Mouse (Mus musculus) cerebellum, postnatal 36 days (tissue): ENCODE measurements around the gene D630036H23Rik.
"Not testable (repeated sequence)": the region's sequence is repeated elsewhere in the genome, so short reads cannot be mapped to it uniquely, and the experiment has no call there.

Experiments
- DNase-seq, 2 experiments: peaks; one replicate each; pipeline ENCODE4 v3.0.0; 2021 to 2022; ENCODE audit warnings: mixed read lengths in 2 of 2

D630036H23Rik gene

DNA sequence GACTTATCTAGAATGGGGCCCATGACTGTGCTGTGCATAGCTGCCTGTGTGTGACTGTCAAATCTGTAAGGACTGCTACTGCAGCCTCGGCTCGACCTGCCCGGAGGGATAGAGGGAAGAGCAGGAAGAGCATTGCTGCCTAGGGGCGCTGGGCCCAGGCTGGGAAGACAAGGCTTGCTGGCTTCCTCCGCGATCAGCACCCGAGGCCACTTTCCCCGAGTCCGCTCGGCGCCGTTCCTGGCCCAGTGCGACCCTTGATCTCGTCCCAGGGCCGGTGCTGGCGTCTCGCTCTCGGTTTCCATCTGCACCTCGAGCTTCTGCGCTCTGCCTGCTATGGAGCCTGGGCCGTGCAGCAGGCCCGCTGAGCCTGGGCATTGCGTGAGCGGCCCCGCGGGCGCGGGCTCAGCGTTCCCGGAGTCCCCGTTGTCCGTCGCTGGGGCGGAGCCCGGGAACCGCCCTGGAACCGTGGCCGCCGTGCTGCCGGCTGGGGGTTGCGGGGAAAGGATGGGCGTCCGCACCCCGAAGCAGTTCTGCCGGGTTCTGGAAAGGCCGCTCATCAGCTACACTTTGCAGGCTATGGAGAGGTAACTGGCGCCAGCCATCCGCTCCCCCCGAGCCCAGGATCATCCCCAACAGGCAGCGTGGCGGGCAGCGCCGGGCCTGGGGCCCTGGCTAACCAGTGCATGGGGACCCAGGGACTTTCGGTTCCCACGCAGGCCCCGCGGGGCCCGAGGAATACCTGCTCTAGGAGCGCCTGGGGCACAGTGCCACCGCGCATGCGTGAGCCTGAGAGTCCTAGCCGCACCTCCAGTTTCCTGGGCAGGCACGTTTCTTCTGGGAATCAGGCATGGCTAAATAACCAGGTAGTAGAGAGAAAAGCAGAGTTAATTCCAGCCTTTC is at the start of gene D630036H23Rik, which contains the start of gene Ispd:
D630036H23Rik (minus strand) TSS at position 741 of the 900 bp plus-strand sequence.
Ispd (plus strand) TSS at position 10 of the 900 bp plus-strand sequence.
- DNase-seq = peak; percentile 93 to 94

DNA sequence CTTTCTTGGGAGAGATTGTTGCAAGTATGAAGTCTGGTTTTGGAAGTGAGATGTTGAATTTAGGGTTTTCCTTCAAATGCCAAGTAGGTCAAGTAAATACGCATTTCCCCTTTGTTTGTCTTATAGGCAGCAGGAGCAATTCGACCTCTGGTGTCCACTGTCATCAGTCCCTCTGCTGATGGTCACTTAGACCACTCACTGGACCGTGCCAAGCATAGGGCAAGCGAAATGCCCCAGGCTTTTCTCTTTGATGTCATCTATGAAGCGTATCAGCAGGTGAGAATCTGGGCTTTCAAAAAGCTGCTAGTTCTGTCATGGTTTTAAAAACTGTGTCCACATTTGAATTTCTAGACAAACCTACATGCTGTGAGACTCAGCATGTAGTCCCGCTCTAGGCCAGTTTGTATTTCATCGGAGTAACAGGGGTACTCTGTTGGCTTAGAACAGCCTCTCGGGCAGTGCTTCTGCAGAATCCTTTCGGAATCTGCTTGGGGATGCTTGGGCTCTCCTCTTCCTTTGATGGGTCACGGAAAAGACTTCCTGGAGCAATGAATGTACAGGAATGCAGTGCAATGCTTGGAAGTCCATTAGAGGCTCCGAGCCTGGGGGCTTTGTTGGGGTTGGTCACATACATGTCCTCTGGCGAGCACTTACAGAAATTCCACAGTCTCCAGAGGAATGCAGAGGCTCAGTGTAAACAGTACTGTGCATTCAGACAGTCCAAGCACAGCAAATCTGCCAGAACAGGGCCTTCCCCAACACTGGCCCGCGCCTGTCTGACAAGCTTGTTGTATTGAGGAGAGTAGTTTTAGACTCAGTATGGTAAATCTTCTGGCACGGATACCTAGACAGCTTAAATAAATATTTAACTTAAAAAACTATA is 44.4 kb upstream of the D630036H23Rik start:
- no peak for DNase-seq

DNA sequence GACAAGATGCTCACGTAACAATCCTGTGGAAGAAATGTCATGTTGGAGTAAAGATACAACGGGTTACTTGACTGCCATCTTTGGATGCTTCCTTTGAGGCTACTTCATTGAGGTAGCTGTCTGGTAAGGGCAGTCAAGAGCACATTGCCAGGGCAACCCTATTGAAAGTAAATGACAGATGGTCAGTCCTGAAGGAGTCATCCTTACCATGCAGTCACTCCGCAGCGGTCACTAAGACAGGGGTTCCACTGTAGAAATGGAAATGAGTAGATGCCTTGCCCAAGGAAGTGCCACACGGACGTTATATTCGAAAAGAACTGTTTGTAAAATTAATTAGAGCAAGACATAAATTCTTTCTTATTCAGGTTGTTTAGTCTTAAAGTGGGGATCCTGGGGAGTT is 43.3 kb upstream of the D630036H23Rik start:
- DNase-seq = no peak

DNA sequence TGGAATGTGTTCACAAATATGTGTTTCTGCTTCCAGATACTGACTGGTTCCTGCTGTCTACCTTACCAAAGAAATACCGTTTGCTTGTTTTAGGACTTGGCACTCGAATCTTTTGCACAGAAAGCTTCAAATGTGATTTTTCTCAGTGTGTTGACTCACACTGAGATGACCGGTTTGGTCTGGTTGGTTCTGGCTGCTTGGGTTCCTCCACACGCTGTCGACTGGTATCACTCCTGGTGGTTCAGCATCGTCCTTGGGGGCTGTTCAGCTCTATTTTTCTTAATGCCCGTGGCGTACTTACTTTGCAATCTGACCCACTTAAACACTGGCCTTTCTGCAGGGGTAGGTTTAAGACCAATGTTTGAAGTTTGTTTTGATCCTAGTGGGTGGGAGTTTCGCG is 41.7 kb upstream of the D630036H23Rik start:
- DNase-seq = no peak

DNA sequence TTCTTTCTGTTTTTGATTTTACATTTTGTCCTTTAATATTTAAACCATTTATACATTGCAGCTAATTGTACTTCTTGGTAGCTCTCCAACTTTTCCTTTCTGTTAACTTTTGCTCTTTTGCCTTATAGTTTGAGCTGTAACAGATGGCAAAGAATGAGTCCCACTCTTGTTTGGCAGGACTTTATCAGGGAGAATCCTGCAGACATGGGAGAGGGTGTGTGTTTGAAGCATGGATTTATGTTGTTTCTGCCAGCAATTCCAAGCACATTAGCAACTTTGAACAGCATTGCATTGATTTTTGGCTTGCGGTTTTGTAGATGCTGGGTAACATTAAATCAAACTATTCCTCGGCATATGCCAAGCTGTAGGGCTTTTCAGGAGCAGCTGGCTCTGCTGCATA is 13.1 kb upstream of the D630036H23Rik start:
- DNase-seq = no peak

DNA sequence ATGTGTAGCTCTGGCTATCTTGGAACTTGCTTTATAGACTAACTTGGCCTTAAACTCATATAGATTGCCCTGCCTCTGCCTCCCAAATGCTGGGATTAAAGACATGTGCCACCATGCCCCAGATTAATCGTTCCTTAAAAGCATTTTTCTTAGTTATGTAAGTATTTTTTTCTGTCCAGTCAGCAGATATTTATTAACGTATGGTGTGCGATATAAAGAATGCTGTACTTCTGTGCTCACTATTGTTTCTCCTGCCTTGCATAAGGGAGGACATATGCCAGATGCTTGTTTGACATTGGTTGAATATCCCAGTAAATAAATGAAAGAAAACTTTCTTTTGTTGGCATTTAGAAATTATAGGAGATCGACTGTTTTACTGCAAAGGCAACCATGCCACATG is 5.0 kb upstream of the D630036H23Rik start:
- no peak for DNase-seq

DNA sequence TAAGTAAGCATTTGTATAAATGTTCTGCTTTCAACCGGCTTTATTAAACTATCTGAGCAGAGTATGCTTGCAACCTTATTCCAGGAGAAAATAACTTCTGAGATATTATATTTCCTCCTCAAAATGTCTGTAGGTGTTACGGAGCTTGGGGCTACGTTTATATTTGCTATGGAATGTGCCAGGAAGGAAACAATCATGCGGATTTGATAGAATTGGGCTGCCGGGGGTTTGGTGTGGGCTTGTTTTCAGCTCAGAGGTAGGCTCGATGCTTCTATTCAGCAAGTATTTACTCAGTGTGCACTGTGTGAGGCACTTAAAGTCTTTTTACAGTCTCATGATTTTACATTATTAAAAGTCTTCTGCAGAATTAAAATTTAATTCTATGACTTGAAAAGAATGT is 3.4 kb upstream of the D630036H23Rik start:
- DNase-seq = no peak

DNA sequence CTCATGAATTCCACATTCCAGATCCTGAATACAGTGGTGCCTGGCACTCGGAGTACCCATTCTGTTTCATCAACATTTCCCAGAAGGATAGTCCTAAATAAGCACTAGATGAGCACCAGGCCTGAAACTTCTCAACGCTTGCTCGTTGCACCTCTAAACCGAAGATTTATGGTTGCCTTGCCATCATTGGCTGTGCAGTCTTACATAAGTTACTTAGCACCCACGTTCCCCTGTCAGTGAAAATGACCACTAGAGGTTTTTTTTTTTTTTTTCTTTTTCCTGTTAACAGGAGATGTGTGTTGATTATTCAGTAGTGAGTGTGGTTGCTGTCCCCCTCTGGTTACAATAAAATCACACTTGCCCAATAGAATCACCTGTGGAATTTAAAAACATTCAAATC is 1.2 kb downstream of the D630036H23Rik start:
- peak in 1 of 2 experiments; percentile 19 for DNase-seq

DNA sequence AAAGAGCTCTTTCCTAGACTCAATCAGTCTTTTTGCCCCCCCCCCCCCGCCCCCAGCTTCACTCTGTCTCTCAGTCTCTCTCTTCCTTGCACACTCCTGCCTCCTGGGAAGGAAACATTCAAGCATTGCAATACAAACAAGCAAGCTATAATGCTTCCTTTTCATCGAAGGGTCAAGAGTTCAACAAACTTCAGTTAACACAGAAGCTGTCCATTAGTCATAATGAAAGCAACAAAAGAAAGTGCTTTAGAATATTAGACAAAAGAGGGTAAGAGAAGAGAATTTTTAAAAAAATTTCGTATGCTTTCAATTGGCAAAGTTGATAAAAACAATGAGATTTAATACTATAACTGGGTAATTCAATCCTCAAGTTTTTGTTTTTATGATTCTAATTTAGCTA is 1.7 kb downstream of the D630036H23Rik start:
- DNase-seq = no peak

DNA sequence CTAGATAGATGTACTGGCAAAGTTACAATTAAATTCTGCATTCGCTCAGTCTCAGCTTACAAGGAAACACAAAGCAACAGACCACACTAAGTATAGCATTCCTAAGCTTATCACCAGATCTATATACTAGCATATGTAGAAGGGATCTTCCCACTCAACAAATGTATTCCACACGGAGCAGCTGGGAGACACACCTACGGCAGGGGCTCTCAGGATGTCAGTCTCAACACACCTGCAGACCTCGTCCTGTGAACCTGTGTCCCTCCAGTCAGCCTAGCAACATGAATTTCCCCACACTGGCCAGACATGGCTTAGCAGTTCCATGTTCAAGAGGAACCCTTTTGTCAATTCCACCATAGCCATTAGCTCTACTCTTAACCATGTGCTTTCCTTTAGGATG is 5.6 kb downstream of the D630036H23Rik start:
- DNase-seq = not testable (repeated sequence)

DNA sequence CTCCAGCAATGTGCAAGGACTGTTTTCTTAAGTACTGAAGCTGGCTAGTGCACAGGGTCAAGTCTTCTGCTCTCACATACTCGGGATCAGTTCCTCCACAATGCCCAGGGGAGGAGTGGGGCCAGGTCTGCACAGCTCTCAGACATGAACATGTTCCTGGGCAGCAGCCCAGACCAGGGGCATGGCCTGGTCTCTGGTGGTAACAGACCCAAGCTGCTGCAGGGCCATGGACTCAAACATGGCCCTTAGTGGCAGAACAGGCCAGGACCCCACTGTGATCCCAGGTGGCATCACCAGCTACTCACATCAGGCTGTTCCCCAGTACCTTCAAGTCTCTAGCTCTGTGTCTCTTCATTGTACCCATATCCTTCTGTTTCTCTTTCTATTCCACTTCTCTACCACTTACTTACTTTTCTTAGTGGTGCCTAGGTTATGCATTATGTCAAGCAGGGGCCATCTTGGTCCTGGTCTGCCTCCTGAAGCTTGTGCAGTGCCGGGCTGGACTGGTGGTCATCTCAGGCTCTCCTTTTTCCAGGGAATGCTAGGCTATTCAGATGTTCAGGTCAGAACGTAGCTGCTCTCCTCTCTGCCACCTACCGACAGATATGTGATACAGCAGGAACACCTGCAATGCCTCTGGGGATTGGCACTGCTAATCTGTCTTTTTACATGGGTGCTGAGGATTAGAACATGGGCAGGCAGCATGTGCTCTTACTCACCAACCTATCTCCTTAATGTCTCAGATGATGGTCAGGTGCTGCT is 8.6 kb downstream of the D630036H23Rik start:
- no peak for DNase-seq

DNA sequence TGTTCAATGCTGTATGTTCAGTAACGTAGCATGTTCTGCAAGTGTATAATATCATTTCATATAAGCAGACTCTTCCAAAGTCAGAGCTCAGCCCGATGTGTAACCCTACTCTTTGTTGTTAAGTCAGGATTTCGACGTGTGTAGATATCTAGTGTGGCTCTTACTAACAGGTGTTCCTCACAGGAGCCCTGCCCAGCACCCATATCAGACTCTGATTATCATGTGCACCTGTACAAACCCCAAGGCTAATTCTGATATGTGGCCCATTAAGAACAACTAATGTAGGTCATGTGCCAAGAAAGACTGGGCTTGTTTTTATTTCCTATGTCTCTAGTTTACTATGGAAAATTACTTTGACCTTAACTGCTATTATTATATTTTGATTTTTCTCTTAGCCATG is 18.0 kb downstream of the D630036H23Rik start:
- no peak for DNase-seq

DNA sequence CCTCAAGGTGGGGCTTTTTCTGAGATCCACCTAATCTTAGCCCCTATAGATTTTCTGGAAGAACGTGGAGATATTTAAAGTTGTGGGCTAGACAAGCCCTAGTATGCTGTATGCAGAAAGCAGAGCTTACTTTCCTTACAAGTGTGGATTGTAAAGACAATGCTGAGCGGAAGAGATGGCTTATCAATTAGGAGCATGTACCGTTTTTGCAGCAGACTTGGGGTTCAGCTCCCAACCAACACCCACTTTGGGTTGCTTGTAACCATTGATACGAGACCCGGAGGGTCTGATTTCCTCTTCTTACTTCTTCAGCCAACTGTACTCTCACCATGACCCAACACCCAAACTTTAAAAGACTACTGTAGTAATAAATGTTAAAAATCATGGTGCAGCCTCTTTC is 21.3 kb downstream of the D630036H23Rik start:
- DNase-seq = no peak

DNA sequence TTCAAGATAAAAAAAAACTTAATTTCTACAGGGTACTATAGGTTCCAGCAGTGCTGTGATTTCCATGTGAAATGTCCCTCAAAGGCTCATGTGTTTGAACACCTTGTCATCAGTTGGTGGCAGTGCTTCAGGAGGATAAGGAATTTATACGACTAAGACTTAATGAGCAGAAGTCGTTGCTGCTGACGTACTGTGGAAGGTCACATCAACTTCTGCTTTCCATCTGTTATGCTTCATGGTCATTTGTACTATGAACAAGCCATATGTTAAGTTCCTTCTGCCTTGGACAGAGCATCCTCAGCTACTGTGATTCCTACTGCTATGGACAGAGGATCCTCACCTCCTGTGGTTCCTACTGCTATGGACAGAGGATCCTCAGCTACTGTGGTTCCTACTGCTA is 21.9 kb downstream of the D630036H23Rik start:
- no peak for DNase-seq

DNA sequence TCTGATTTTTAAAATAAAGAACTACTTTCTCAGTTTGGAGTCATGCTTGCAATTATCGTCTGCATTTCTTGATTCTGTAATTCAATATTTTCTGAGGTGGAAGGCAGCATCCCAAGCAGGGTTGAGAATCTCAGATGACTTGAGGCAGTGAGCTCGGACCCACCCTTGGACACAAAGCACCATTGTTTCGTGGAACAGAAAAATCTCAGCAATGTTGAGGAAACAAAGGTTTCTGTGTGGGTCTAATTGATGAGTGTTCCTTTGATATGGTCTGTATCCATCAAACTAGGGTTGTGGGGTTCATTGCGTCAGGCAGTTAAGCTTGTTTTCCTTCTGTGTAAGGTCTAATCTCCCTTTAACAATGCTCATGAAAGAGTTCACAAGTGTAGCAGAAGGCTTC is 37.9 kb downstream of the D630036H23Rik start:
- DNase-seq = no peak

DNA sequence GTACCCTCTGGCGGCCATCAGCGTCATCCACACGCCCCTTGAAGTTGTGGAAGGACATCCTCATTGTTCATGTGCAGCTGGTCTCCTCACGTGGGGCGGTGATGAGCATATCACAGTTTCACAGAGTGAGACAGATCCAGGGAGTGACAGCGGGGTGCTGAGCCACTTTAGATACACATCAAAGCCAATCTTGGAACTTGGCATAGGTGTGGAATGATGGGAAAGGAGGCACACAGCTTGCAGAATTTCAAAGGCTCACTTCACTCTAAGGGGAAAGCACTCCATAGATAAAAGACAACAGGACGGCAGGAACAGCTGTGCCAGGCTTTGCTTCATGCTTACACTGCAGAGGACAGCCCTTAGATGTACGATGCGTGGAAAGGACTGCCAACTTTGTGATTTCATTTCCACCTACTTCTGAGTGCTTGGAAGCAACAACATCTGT is 48.1 kb downstream of the D630036H23Rik start:
- no peak for DNase-seq

DNA sequence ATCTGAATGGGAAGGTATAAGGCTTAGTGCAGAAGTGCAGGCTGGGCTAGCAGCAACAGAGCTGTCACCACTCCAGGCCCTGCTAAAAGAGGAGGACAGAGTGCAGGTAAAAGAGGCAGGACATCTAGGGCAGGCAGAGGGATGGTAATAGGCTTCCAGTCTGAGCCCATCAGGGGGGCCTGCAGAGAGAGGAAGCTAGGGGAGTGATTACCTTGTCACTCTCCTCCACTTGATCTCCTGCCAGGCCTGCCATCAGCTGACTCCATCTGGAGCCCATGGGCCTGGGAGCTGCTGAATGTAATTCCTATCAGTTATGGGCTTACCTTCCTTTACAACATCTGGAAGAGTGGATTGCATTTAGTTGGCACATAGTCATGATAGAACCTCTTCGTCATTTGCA is 49.3 kb downstream of the D630036H23Rik start:
- DNase-seq = no peak
